Mouse (Mus musculus): ENCODE data around the gene Rab34.
"Not testable (repeated sequence)": the region's sequence is repeated elsewhere in the genome, so short reads cannot be mapped to it uniquely, and the experiment has no call there.

Gene Rab34

DNA sequence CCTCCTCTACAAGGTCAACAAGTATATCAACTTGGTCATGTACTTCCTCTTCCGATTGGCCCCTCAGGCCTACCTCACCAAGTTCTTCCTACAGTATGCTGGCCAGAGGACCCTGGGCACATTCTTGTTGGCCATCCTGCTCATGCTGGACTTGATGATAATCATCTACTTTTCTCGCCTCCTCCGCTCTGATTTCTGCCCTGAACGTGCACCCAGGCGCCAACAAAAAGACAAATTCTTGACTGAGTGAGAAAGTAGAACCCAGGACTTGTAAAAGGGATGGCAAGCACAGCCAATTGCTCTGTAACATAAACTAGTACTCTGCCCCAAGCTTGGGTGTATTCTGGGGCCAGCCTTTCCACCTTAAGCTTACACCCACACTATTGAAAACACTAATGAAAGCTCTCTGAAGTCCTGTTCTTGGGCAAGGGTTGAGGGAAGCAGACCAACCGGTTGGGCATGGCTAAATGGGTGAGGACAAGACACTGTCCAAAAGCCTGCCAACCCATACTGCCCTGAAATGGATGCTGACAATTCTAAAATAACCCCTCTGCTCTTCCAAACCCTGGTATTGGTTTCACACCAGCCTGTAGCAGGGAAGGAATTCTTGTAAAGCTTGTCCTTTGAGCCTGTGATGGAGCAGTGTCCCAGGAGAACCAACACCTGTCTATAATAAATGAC is 8.0 kb upstream of the Rab34 start:
- no peak for DNase-seq (ENCODE audit: low spot score in 2 of 2)

DNA sequence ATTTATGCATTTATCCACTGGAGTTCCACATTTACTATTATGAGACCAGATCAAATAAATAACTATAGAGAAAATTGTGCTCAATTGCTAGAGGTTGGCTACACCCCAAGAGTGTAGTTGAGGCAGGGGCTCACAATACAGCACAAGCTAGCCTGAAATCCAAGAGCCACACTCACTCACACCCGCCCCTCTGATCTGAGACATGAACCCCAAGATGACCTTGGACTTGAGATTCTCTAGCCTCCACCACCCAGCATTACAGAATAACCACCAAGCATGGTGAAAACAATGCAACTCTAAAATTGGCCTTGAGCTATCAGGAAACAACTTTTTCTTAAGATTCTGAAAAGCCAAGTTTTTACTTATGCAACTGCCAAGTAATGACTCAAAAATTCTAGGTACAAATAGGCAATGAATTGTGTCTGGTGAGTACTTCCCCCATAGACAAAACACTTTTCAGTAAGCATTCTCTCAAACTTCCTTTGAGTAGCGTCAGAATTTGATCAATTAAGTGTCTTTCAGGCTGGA is 6.3 kb upstream of the Rab34 start:
- no peak for DNase-seq (ENCODE audit: low spot score in 2 of 2)

DNA sequence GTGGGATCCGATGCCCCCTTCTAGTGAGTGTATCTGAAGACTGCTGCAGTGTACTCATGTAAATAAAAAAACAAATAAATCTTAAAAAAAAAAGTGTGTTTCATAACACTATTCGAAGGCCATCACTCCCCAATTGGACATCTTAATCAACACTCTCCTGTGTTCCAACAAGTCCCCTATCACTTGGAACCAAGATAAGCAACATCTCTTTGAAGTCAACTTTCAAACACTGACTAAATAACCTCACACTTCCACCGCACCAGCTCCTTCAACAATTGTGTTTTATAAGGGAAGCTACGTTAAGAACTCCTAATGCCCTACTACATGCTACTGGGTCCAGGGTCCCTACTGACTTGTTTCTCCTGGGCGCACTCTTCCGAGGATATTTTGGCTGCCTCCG is 5.8 kb upstream of the Rab34 start:
- no peak for DNase-seq (ENCODE audit: low spot score in 2 of 2)

DNA sequence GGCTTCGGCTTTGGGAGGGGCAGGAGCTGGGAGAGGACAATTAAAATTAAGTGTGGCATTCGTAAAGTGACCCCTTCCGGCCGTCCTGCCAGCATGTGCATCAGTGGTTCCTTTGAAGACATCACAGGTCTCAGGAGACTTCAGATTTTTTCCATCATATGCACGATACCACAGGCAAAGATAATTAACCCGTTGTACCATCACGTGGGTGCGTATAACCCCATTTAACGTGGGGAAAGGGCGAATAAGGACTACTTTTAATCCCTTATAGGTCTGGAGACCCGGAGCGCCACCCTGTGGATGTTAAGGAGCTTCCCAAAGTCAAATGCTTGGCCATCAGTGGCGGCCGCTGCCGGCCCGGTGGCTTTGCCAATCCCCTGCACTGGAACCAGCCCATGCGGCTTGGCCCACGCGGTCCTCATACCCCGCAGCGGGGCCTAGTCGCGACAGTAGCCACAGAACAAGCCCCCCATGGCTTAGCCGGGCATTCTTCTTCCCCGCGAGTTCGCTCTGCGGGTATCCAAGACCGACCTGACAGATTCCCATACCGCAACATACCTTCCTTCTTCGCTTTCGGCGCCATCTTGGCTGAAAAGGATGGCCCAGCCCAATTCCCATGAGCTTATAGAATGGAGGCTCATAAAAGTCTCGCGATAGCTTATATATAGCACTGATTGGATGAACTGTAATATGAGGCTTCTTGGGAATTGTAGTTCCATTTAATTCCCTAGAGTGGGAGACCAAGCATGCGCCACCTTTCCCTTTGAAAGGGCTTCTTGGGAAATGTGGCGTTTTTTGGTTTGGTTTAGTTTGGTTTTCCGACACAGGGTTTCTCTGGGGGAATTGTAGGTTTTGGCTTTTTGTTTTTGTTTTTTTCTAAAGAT is 5.0 kb upstream of the Rab34 start, which contains the start of gene Rpl23a:
Rpl23a (minus strand) TSS at position 624 of the 884 bp plus-strand sequence.
- peak; percentile 68 to 69 for DNase-seq (ENCODE audit: low spot score in 2 of 2)

DNA sequence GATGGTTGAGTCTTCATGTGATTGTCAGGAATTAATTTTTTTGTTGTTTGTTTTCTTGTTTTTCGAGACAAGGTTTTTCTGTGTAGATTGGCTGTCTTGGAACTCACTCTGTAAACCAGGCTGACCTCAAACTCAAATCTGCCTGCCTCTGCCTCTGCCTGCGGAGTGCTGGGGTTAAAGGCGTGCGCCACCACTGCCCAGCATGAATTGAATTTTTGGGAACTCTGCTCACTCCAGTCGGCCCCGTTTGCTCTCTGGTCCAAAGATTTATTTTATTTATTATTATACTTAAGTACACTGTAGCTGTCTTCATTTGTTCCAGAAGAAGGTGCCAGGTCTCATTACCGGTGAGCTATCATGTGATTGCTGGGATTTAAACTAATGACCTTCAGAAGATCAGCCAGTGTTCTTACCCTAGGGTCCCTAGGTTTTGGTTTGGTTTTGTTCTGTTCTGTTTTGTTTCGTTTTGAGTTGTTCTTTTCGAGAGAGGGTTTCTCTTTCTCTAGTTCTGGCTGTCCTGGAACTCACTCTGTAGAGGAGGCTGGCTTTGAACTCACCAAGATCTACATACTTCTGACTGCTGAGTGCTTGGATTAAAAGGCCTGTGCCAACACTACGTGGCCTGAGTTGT is 4.2 kb upstream of the Rab34 start:
- DNase-seq (ENCODE audit: low spot score in 2 of 2), result no peak

DNA sequence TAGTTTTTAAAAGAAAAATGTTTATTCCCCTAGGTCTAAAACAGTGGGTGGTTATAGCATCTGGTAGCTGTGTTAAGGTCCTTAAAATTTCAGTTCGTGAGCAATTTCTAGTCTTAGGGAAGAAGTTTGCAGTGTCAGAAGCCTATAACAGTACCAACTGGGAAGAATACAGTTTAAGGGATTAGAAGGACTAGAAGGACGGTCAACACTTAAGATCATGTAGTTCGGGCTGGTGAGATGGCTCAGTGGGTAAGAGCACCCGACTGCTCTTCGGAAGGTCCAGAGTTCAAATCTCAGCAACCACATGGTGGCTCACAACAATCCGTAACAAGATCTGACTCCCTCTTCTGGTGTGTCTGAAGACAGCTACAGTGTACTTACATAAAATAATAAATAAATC is 3.5 kb upstream of the Rab34 start:
- not testable (repeated sequence) for DNase-seq (ENCODE audit: low spot score in 2 of 2)

DNA sequence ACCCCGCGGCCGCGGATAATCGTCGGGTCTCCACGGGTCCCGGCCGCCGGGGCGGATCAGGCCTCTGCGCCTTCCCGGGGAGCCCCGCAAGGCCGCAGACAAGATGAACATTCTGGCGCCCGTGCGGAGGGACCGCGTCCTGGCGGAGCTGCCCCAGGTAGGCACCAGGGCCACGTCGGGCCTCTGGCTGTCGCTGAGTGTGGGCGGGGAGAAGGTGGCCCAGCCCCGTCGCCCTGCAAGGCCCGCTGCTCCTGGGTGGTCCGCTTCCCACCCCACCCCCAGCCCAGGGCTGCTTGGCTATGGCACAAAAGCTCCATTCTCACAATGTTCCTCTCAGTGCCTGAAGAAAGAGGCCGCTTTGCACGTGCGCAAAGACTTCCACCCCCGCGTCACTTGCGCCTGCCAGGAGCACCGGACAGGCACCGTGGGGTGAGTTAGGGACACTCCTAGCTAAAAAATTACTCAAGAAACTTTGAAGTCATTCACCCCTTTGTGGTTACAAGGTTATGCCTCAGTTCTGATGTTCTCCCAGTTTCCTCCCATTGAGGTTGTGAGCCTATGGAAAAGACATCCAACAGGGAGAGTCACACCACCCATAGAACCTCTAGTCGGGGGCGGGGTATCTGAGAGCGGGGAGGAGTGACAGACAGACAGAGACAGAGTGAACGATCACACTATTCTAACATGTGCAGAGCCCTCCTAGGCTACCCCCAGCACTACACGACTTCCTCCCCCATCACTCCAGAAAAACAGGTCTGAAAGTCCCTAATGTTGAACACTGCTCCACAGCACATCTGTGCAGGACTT is 1.2 kb downstream of the Rab34 start:
- no peak for DNase-seq (ENCODE audit: low spot score in 2 of 2)

DNA sequence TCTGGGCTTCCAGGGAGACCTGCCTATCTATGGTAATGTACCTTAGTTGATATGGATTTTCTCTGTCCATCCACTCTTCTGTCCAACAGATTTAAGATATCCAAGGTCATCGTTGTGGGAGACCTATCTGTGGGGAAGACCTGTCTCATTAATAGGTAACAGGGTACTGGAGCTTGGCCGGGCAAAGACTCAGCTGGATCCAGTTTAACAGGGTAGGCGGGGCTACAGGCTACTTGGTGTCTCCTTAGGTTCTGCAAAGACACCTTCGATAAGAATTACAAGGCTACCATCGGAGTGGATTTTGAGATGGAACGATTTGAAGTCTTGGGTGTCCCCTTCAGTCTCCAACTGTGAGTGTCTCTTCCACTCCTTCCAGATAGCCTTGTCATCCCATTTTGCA is 1.8 kb downstream of the Rab34 start:
- DNase-seq (ENCODE audit: low spot score in 2 of 2), result no peak

DNA sequence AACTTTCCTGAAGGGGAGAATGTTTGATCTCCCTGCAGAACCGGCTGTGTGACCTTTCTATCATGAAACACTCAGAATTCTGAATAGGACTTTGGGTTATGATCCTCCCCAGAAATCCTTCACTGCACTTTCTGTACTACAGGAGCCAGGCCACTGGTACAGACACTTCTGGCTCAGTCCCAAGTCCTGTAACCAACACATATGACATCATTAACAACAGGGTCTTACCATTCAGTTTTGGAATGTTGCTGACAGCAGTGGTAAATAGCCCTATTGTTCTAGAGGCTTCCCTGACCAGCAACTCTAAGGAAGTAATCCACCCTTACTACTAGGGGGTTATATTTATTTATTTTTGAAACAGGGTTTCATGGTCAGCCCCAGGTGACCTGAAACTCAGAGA is 4.9 kb downstream of the Rab34 start, which contains the start of gene Proca1:
Proca1 (plus strand) TSS at position 280 of the 400 bp plus-strand sequence.
- DNase-seq (ENCODE audit: low spot score in 2 of 2), result no peak

DNA sequence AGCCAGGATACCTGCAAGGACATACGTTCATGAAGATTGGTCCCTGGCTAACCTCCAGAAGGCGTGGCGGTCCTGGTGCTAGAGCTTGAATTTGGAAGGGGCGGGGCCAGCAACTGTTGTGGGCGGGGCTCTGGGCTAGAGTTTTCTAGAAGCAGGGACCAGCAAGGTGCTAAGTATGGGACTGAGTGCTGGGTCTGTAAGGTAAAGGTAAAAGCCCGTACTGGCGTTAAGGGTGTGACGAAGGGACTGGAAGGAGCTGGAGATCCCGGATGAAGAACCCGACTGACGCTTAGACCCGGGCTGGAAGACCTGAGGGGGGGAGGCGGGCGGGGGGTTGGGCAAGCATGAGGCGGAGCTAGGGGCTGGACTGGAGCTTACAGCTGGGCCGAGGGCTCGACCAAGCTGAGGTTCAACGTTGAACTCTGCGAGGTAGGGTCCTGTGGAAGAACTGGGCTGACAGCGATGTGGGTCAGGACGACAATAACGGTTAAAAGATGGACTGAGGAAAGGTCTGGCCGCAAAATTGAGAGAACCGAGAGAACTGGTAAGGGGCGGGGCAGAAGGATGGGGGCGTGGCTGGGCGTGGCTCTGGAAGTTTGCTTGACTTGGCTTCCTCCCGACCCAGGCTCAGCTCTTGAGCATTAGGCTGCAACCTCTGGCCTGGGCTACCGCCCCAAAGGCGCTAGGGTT is 6.3 kb downstream of the Rab34 start:
- peak in 1 of 2 experiments; percentile 41 for DNase-seq (ENCODE audit: low spot score in 2 of 2)

DNA sequence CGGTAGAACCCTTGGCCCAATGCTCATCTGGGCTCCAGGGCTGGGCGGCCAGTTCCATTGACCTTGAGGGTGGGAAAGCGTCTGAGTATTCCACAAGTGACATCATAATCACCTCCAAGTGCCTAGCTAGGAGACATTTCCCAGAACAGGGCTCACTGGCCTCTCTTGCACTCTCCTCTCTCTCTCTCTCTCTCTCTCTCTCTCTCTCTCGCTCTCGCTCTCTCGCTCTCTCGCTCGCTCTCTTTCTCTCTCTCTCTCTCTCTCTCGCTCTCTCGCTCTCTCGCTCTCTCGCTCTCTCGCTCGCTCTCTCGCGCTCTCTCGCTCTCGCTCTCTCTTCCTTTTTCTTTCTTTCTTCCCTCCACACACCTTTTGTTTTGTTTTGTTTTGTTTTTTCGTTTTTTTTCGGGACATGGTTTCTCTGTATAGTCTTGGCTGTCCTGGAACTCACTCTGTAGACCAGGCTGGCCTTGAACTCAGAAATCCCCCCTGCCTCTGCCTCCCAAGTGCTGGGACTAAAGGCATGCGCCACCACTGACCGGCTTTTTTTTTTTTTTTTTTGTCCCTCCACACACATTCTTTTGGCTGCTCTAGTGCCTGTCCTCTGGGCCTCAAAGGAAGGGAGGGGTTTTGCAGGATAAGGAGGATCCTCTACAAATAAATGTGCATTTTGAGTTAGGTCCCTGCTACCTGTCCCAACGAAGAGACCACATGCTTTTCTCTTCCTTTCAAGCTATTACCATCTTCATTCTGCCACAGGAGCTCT is 7.1 kb downstream of the Rab34 start:
- no peak for DNase-seq (ENCODE audit: low spot score in 2 of 2)

DNA sequence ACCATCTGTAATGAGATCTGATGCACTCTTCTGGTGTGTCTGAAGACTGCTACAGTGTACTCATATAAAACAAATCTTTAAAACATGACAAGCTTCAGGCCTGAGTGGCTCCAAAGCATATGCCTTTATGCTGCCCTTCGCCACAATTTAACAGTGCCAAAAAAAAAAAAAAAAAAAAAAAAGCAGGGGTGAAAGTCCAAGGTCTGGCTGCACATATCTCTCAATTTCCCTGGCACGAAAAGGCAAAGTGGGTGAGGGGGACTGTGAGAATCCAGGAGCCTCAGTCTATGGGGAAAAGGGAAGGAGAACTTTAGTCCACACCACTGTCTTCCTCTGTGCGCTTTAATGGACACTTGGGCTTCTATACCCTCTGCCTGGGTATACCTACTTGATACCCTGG is 14.1 kb downstream of the Rab34 start:
- no peak for DNase-seq (ENCODE audit: low spot score in 2 of 2)

DNA sequence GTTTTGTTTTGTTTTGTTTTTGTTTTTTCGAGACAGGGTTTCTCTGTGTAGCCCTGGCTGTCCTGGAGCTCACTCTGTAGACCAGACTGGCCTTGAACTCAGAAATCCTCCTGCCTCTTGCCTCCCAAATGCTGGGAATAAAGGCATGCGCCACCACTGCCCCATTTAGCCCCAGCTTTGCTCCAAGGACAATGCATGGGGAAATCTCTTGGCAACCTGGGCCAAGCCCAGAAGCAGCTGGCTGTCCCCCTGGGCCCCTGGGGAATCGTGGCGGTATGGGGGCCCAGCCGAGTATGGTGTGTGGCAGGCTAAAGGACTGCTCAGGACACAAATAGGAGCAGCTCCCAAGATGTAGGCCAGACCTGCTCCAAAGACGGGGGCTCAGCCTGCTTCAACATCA is 16.1 kb downstream of the Rab34 start:
- DNase-seq (ENCODE audit: low spot score in 2 of 2), result no peak

DNA sequence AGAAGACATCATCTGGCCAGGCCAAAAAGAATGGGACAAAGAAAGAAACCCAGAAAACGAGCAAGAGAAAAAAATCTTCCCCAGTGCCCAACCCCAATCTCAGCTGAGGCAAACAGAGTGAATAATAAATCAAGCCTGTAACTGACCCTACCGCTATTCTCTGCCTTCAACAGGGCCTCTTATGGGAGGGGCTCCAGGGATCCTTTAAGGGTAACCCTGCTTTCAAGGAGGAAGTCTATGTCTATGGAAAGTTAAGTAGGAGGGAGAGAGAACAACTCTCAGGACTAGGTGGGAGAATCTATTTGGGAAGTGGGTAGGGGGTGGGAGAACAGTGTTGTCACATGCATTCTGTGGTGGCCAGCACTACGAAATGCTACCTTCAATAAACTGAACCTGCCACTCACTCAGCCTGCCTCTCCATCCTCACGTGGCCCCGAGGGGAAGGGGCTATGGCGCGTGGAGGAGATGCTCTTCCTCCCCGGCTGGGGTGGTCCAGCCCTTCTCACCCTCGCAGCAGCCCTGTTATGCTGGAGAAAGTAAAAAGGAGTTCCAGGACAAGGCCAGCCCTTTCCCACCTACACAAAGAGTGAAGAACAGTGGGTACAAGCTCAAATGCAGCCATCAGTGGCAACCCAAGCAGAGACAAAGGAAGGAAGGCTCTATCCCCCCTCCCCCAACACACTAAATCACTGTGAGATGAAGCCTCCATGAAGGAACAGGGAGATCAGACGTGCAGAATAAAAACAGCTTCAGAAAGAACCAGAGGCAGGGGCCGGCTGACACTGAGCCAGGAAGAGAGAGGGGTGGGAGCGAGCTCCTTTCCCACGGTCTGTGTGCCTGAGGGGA is 17.4 kb downstream of the Rab34 start:
- no peak for DNase-seq (ENCODE audit: low spot score in 2 of 2)

DNA sequence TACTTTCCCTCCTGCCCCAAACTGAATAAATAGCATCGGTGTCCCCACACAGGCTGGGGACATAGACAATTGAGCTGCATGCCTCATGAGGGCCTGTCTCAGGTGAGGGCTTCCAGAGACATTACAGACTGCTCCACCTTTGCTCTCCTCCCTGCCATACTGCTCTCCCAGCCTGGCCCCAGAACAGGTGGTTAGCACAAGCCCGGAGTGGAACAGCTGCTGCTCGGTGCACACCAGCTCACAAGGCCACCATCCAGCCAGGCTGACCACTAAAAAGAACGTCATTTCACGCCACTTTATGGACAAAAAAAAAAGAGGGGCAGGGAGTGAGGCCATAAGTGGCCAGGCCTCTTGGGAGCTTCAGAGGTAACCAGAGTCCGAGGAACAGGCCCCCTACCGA is 19.0 kb downstream of the Rab34 start:
- DNase-seq (ENCODE audit: low spot score in 2 of 2), result no peak

DNA sequence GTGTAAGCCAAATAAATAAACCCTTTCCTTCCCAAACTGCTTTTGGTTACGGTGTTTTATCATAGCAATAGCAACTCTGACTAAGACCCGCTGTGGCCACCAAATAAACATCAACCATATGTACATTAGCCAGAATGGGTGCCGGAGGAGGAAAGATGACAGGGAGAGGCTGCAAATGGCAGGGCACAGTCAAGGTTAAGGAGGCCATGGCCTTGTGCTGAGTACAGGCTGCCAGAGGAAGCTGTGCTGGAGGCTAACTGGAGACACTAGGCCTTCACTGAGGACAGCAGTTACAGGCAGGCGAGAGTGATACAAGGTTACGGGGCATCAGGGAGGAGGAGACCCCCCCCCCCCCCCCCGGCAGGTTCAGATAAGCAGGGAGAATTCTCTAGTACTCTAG is 21.7 kb downstream of the Rab34 start:
- DNase-seq (ENCODE audit: low spot score in 2 of 2), result no peak

DNA sequence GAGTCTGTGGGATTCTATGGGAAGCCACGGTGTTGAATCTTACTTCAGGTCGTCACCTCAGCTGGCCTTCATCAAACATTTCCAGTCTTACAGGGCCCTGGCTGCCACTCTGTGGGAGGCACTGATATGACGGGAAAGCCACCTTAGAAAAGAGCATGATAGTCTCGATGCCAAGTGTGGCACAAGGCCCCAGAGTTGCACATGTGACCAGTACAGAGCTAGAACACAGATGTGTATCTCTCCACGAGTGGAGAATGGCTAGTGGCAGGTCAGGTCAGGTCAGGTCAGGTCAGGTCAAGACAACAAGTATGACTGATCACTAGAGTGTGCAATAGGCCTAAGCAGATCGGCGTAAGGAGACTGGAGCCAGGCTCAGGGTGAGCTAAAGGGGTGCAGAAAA is 22.4 kb downstream of the Rab34 start:
- DNase-seq (ENCODE audit: low spot score in 2 of 2), result no peak

DNA sequence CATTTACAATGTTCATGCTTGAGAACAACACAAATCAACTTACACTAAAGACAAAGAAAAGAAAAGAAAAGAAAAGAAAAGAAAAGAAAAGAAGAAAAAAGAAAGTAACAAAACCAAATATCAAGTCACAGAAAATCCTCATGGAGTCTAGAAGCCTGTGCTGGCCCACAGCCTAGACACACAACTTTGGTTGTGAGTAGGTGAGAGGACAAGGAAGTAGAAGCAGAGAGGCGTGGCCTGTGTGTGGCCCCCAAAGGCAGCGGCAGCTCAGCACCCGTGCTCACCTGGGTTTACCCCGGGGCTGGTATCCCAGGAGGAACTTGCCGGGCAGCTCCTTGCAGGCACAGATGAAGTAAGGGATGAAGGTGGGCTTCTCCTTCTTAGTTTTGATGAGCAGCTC is 23.3 kb downstream of the Rab34 start:
- DNase-seq (ENCODE audit: low spot score in 2 of 2), result no peak
